Mouse (Mus musculus): ENCODE results near the gene Amy2a3.
"Not testable (repeated sequence)": the region's sequence is repeated elsewhere in the genome, so short reads cannot be mapped to it uniquely, and the experiment has no call there.

- not testable (repeated sequence) for TF ChIP-seq CTCF, EP300 (IDR thresholded peaks at IDR 0.05)
Measured at GRCm38 (mm10) chr3:113291349-113291748, 32.5 kb downstream of the Amy2a3 start, which contains the start of gene Amy2a4.

Data from lung, postnatal 0 days (tissue).